Mouse (Mus musculus) adrenal gland, postnatal 10 days (tissue): ENCODE data around the gene Tnfsfm13. TPM values are rescaled to one million over a fixed set of nuclear protein-coding genes. Genes with fewer than 3 reads are reported as not detected.

ENCODE experiments used
- DNase-seq: peaks from one replicate; pipeline ENCODE4 v3.0.0; 2021; ENCODE audit warnings: mixed read lengths
- total RNA-seq, 2 experiments: library from RNA; stranded (reverse); gene quantifications; 2 replicates each; pipeline ENCODE4 v1.2.3; 2021

Tnfsfm13 gene
- total RNA-seq, 2 experiments from 2014 or later: 4.2 to 5.1 TPM

- peak; percentile 97 for DNase-seq
Observed at GRCm38 (mm10) chr11:69681314-69682208, 14.3 kb downstream of the Tnfsfm13 start, which contains the start of gene Senp3. Senp3 (minus strand) TSS chr11:69682084.

- DNase-seq: no peak
Observed at GRCm38 (mm10) chr11:69680136-69680855, 15.6 kb downstream of the Tnfsfm13 start.

DNA sequence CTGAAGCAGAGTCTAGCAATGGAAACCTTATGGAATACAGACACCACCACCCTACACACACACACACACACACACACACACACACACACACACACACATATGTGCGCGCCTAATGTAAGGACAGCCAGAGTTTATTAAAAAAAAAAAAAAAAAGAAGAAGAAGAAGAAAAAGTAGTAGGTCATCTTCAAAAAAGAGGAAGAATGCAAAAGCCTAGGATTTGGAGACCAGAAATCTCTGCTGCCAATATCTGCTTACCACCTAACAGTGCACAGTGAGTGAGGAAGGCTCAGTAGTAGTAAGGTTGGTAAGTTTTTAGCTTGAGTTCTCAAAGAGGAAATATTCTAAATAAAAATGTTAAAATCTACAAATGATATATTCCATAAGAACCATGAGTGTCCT, 16.8 kb downstream of the Tnfsfm13 start:
- no peak for DNase-seq

DNA sequence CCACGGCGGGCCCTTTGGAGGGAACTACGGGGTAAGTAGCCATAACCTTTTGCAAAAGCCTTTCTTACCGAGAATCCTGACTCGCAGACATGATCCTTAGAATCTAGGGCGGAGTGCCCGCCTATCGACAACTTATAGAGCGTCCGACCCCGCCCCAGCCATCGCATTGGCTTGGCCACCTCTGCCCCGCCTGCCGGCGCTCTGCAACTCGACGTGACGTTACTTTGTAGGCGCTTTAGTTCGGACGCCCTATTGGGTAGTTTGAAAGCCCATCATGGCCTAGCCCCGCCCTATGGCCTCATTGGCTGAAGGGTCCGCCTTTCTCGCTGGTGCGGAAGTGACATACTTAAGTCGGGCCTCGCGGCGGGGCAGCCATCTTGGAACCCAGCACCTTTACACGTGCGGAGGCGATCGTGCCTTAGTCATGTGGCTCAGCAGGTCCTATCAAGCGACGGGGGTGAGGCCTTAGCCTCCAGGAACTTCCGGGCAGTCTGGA, 23.6 kb downstream of the Tnfsfm13 start, which contains the start of gene Eif4a1:
Gene Eif4a1 (minus strand): TSS at position 213 of the 496 bp plus-strand sequence.
- DNase-seq: peak; percentile 100

- DNase-seq: no peak
Observed at GRCm38 (mm10) chr11:69671726-69672124, 24.2 kb downstream of the Tnfsfm13 start.

- DNase-seq: peak; percentile 98
Observed at GRCm38 (mm10) chr11:69670786-69671725, 24.8 kb downstream of the Tnfsfm13 start.

DNA sequence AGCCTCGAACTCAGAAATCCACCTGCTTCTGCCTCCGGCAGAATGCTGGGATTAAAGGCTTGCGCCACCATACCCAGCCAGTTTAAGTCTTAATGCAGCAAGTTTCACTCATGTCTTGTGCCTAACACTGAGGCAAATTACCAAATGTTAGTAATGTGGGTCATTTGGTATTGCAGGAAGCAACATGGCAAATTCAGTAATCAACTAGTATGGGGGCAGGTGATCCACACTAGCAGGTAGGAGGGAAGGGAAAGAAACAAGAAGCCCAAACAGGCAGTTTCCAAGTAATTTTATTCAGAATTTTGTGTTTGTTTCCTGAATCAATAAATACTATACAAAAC, 29.3 kb downstream of the Tnfsfm13 start:
- no peak for DNase-seq

GRCm38 (mm10) chr11:69665961-69666664, 29.8 kb downstream of the Tnfsfm13 start, which contains the start of gene Cd68:
Cd68 (minus strand) TSS chr11:69666153.
- DNase-seq: peak; percentile 62

GRCm38 (mm10) chr11:69665457-69665960, 30.4 kb downstream of the Tnfsfm13 start:
- DNase-seq: no peak

- DNase-seq: no peak
Observed at GRCm38 (mm10) chr11:69664841-69665240, 31.1 kb downstream of the Tnfsfm13 start.

GRCm38 (mm10) chr11:69663795-69664194, 32.1 kb downstream of the Tnfsfm13 start:
- peak; percentile 72 for DNase-seq

DNA sequence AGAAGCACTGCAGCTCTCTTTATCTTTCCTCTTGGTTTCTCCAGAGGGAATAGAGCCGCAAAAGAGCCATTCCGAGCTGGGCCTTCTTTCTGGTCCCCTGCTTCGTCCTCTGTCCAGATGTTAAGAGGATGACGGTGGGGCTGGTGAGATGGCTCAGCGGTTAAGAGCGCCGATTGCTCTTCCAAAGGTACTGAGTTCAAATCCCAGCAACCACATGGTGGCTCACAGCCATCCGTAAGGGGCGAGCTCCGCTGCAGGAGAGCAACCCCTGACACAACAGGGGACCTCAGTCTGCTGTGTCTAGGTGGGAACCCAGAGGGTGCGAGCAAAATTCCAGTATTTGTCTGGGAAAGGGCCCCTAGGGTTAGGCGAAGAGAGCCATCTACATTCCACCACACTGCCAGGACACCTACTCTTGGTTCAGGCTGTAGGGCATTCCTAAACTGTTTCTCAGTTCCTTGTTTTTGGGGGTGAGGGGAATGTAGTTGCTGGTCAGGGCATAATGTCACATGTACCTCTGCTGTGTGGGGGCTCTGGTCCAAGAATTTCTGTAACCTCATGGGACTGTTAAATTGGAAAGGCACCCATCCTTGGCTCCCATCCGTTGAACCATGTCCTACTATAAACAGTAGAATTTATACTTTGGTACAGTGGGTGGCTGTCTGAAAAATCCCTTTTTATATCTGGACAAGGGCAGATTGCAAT, 32.8 kb downstream of the Tnfsfm13 start:
- DNase-seq: no peak

GRCm38 (mm10) chr11:69662213-69662966, 33.5 kb downstream of the Tnfsfm13 start, which contains the start of gene Mpdu1:
Mpdu1 (minus strand) TSS chr11:69662642.
- DNase-seq: peak; percentile 94

DNA sequence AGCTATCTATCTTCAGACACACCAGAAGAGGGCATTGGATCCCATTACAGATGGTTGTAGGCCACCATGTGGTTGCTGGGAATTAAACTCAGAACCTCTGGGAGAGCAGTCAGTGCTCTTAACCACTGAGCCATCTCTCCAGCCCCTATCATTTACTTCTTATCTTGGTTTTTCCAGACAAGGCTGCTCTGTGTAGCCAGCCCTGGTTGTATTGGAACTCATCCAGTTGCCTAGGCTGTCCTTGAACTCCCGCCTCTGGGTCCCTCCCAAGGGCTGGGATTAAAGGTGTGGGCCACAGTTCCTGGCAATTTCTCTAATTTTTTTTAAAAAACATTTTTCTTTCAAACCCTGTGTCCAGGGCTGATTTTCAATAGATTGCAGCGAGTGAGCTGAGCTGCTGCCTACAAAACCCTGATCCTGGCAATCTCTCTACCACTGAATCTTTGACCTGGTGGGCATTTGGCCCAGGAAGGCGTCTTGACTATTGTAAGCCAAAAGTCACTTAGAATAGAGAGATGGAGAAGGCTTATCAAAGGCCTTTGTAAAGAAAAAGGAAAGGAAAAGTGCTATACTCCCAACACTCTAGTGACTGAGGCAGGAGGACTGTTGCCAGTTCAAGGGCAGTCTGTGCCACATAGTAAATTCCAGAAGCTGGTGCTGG, 34.5 kb downstream of the Tnfsfm13 start:
- peak; percentile 70 for DNase-seq

GRCm38 (mm10) chr11:69657462-69657881, 38.4 kb downstream of the Tnfsfm13 start:
- DNase-seq: no peak

GRCm38 (mm10) chr11:69656617-69657461, 39.1 kb downstream of the Tnfsfm13 start:
- peak; percentile 59 for DNase-seq

GRCm38 (mm10) chr11:69656065-69656455, 39.8 kb downstream of the Tnfsfm13 start:
- no peak for DNase-seq
